ENCODE assay signal across 11 mouse cellular contexts in the genomic region with DNA sequence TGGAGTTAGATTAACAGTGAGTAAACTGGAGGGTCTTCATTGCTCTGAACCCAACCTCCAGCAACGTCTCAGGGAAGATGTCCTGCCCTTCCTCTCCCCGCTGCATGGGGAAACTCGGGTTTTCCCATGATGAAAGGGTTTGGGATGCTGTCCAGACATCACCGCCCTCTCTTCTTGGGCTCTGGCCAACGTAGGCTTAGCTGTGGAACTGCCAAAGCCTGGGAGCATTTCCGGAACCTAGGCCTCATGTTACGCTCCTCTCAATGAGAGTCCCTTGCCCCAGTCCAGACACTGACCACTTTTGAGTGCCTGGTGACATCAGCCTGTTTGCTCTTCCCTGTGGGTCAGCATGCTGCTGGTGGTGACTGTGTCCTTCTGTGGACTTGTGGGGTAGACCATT. TPM values are rescaled to one million over a fixed set of nuclear protein-coding genes. Genes with fewer than 3 reads are reported as not detected.
DNase-seq lines count a peak whose midpoint lies in the region; ATAC-seq and TF ChIP-seq lines count a peak whose summit lies in the region.
"Had no signal": no experiment of that assay in that cellular context is flagged by ENCODE, and none has a peak within 500 bp of the region (broad histone marks: within the 10 kb centered on the region; RNA-seq: fewer than 3 reads in every experiment).

No protein-coding gene starts in this region.

- no peaks in the 10 kb centered on the region for H3K4me1 ChIP-seq in lung, adult 2 months (ENCODE audit: control insufficient read depth, insufficient read depth, low read length)
- peaks cover 8% of the 10 kb centered on the region for H3K4me1 ChIP-seq in heart, embryonic 16.5 days (ENCODE audit: control insufficient read depth, insufficient read depth, low read length)
- H3K4me1 ChIP-seq: limb, embryonic 12.5 days had no signal

- no peak overlapping the region for H3K4me2 ChIP-seq in heart, embryonic 16.5 days (ENCODE audit: low read depth, low read length)
- H3K4me2 ChIP-seq: hindbrain, embryonic 14.5 days; limb, embryonic 12.5 days had no signal

- ATAC-seq in heart, embryonic 16.5 days (replicated peaks; ENCODE audit: extremely low read depth, insufficient read depth, low FRiP score) = peak; percentile 81; the same call in 1 of the 2 replicates
- ATAC-seq in megakaryocyte, adult 5-6 weeks (ENCODE audit: poor library complexity, severe bottlenecking) = no peak

- 39% methylated on average over 7 of the region's 7 CpGs for WGBS in lung, adult 2 months
- 18% methylated on average over 7 of the region's 7 CpGs for WGBS in heart, embryonic 16.5 days

- H3K27me3 ChIP-seq in heart, embryonic 16.5 days (ENCODE audit: control insufficient read depth, insufficient read depth, low read length) = no peaks in the 10 kb centered on the region; the same call in 1 of the 2 replicates
- H3K27me3 ChIP-seq: limb, embryonic 12.5 days had no signal

- H3K27ac ChIP-seq in heart, embryonic 16.5 days (ENCODE audit: low read length) = peak overlapping the region; percentile 77
- H3K27ac ChIP-seq: hindbrain, embryonic 14.5 days; limb, embryonic 12.5 days had no signal

- DNase-seq in lung, adult 18-20 months = peak; percentile 47 to 55
- no peak for DNase-seq in lung, adult 2 months
- peak; percentile 82 for DNase-seq in fibroblast of lung, adult 2 months (ENCODE audit: low read depth)
- DNase-seq in lung, postnatal 14 days = peak; percentile 57
- no peak for DNase-seq in natural killer cell, adult 2 months (ENCODE audit: low spot score in 2 of 2)
- DNase-seq in spleen, adult 18-20 months = no peak

- TF ChIP-seq POLR2A in lung, adult 2 months (IDR thresholded peaks at IDR 0.05; ENCODE audit: borderline replicate concordance, extremely low read depth, low read depth, low read length) = no peak

- no peak overlapping the region for H3K4me3 ChIP-seq in lung, adult 2 months (replicated peaks; ENCODE audit: extremely low read depth, low read depth, low read length)
- H3K4me3 ChIP-seq in heart, embryonic 16.5 days (ENCODE audit: low read length) = no peak overlapping the region
- H3K4me3 ChIP-seq: limb, embryonic 12.5 days; myocyte had no signal

- H3K9ac ChIP-seq in heart, embryonic 16.5 days (ENCODE audit: low read length) = no peak overlapping the region
- H3K9ac ChIP-seq: hindbrain, embryonic 14.5 days; limb, embryonic 12.5 days had no signal

- no peak for TF ChIP-seq CTCF in lung, adult 2 months (IDR thresholded peaks at IDR 0.05; ENCODE audit: insufficient read depth, low read length)

- no peaks in the 10 kb centered on the region for H3K36me3 ChIP-seq in heart, embryonic 16.5 days (ENCODE audit: control insufficient read depth, insufficient read depth)
- H3K36me3 ChIP-seq: limb, embryonic 12.5 days had no signal

- no peaks in the 10 kb centered on the region for H3K9me3 ChIP-seq in heart, embryonic 16.5 days (replicated peaks; ENCODE audit: control insufficient read depth, low read length)
- H3K9me3 ChIP-seq: limb, embryonic 12.5 days had no signal

RNA-seq across cellular contexts. Expression of a gene that starts 12.8 kb away (rescaled TPM):
- 9.2 and 11.6 TPM in 2 replicates for polyA plus RNA-seq in lung, adult 2 months (2012; rRNA removed)
- 12.7 and 12.8 TPM in 2 replicates for polyA plus RNA-seq in heart, embryonic 16.5 days (2015; fragmentation: Nextera tagmentation; extraction: Ambion mirVana)
- total RNA-seq in megakaryocyte, adult 5-6 weeks (2015) = 7.4 and 7.5 TPM in 2 replicates
- 2.9 and 4.2 TPM in 2 replicates for total RNA-seq in megakaryocyte, adult 5-6 weeks (2017)

RNA-seq across cellular contexts. Expression of a gene that starts 15.9 kb away (rescaled TPM):
- polyA plus RNA-seq in lung, adult 2 months (2012; rRNA removed) = 30.5 and 40.9 TPM in 2 replicates
- 27.0 and 27.8 TPM in 2 replicates for polyA plus RNA-seq in heart, embryonic 16.5 days (2015; fragmentation: Nextera tagmentation; extraction: Ambion mirVana)
- total RNA-seq in megakaryocyte, adult 5-6 weeks (2015) = 41.0 and 47.8 TPM in 2 replicates
- total RNA-seq in megakaryocyte, adult 5-6 weeks (2017) = 37.9 and 55.4 TPM in 2 replicates

Comparison
In these comparisons a context has a peak if more than half of its experiments do, and no peak if none do; other contexts are left out.
1. DNase-seq: peak in lung, adult 18-20 months (2 of 2), fibroblast of lung, adult 2 months (single experiment) and lung, postnatal 14 days (single experiment); none in lung, adult 2 months (single experiment), natural killer cell, adult 2 months (0 of 2) and spleen, adult 18-20 months (0 of 2).